Mouse (Mus musculus): ENCODE data around the gene Tcf20. TPM values are rescaled to one million over a fixed set of nuclear protein-coding genes. Genes with fewer than 3 reads are reported as not detected.
"Not testable (repeated sequence)": the region's sequence is repeated elsewhere in the genome, so short reads cannot be mapped to it uniquely, and the experiment has no call there.

Tcf20 gene
- polyA plus RNA-seq, 1 experiment: 9.1 TPM

GRCm38 (mm10) chr15:82784581-82784980, 203.1 kb downstream of the Tcf20 start:
- no peak for DNase-seq (ENCODE audit: low read depth, low spot score)
- WGBS: 96% methylated on average over 1 of the region's 1 CpGs

- WGBS: 84% methylated on average over 1 of the region's 1 CpGs
- no peak for DNase-seq (ENCODE audit: low read depth, low spot score)
Observed at GRCm38 (mm10) chr15:82783800-82784199, 203.9 kb downstream of the Tcf20 start.

GRCm38 (mm10) chr15:82777856-82778255, 209.8 kb downstream of the Tcf20 start:
- not testable (repeated sequence) for DNase-seq (ENCODE audit: low read depth, low spot score)
- WGBS: 91% methylated on average over 5 of the region's 5 CpGs

GRCm38 (mm10) chr15:82765943-82766342, 221.7 kb downstream of the Tcf20 start:
- DNase-seq (ENCODE audit: low read depth, low spot score): no peak
- 82% methylated on average over 2 of the region's 2 CpGs for WGBS

GRCm38 (mm10) chr15:82764881-82765280, 222.8 kb downstream of the Tcf20 start:
- DNase-seq (ENCODE audit: low read depth, low spot score): no peak
- 84% methylated on average over 6 of the region's 6 CpGs for WGBS

- DNase-seq (ENCODE audit: low read depth, low spot score): no peak
- 80% methylated on average over 9 of the region's 9 CpGs for WGBS
Observed at GRCm38 (mm10) chr15:82763631-82764420, 223.8 kb downstream of the Tcf20 start, which contains the start of gene Cyp2d40. Gene Cyp2d40, minus strand, starts transcription at chr15:82764183.

Other genes starting within 250 kb of the Tcf20 start
- gene Cyp2d40, start 223.7 kb downstream of the Tcf20 start, polyA plus RNA-seq (2012; rRNA removed): 0.09 TPM in 1 of 2 replicates, not detected in the other
- gene Cyp2d26, start 193.6 kb downstream of the Tcf20 start, polyA plus RNA-seq (2012; rRNA removed): 29.9 and 182 TPM in 2 replicates
- 3.5 and 4.2 TPM in 2 replicates for gene Nfam1, start 45.4 kb upstream of the Tcf20 start, polyA plus RNA-seq (2012; rRNA removed)
- 118 and 174 TPM in 2 replicates for gene Serhl, start 101.6 kb upstream of the Tcf20 start, polyA plus RNA-seq (2012; rRNA removed)
- gene Rrp7a, start 134.9 kb upstream of the Tcf20 start, polyA plus RNA-seq (2012; rRNA removed): 109 and 111 TPM in 2 replicates
- gene Poldip3, start 161.5 kb upstream of the Tcf20 start, polyA plus RNA-seq (2012; rRNA removed): 55.8 and 68.6 TPM in 2 replicates
- 101 and 218 TPM in 2 replicates for gene Cyb5r3, start 184.7 kb upstream of the Tcf20 start, polyA plus RNA-seq (2012; rRNA removed)